9 mouse cellular contexts compared by ENCODE assay signal in the genomic region with DNA sequence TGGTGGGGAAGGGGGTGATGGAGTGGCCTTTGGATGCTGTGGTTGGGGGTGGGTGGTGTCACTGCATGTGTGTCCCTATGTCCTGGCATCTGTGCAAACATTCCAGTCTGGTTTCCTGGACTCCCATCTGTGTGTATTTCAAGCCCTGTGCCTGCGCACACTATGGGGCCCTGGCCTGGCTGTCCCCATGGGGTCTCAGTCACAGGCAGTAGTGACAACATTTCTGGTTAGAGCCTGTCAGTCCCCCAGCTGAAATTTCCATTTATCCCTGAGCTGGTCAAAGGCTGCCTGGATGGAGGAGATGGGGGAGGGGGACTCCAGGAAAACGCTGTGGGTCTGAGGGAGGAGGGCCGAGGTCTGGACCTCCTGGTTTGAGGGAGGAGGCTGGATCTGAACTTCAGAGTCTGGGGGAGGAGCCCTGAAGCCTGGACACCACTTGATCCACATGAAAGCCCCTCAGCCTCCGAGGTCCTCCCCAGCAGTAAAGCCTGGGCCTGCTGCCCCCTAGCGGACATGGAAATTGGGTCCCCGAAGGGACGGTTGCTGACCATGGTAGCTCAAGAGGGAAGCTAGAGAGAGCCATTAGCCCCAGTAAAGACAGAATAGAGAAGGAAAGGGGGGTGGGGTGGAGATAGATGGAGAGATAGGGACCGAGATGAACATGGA. TPM values are rescaled to one million over a fixed set of nuclear protein-coding genes. Genes with fewer than 3 reads are reported as not detected.
DNase-seq lines count a peak whose midpoint lies in the region; ATAC-seq and TF ChIP-seq lines count a peak whose summit lies in the region.
"Had no signal": no experiment of that assay in that cellular context is flagged by ENCODE, and none has a peak within 500 bp of the region (broad histone marks: within the 10 kb centered on the region; RNA-seq: fewer than 3 reads in every experiment).

No protein-coding gene starts in this region.

- H3K4me1 ChIP-seq in heart, embryonic 11.5 days (ENCODE audit: control insufficient read depth, insufficient read depth, low read length) = peaks cover 4% of the 10 kb centered on the region
- H3K4me1 ChIP-seq in kidney, postnatal 0 days (replicated peaks; ENCODE audit: insufficient read depth, low read length) = peaks cover 11% of the 10 kb centered on the region; the same call in 1 of the 2 replicates

- no peak overlapping the region for H3K9ac ChIP-seq in heart, embryonic 11.5 days (ENCODE audit: low read depth, low read length)
- H3K9ac ChIP-seq in kidney, postnatal 0 days (ENCODE audit: low read depth, low read length) = no peak overlapping the region

- DNase-seq in CD8-positive naive resting alpha-beta T cell, adult 2 months (ENCODE audit: low read depth in 2 of 2, low spot score in 2 of 2) = peak; percentile 68 to 75
- peak; percentile 68 to 75 for DNase-seq in adrenal gland, adult 18-20 months (ENCODE audit: low spot score in 2 of 2)
- peak; percentile 88 for DNase-seq in embryo, embryonic 9.5 days (ENCODE audit: extremely low spot score)
- DNase-seq in kidney, postnatal 0 days (ENCODE audit: low spot score) = peak; percentile 83
- DNase-seq in lung, postnatal 10 days = peak; percentile 87
- peak; percentile 30 for DNase-seq in retina, adult 2 months (ENCODE audit: low read depth, low spot score)
- peak; percentile 51 to 83 for DNase-seq in urinary bladder, postnatal 4 days (ENCODE audit: low spot score in 2 of 2)

- no peak overlapping the region for H3K4me3 ChIP-seq in heart, embryonic 11.5 days (ENCODE audit: low read depth, low read length)
- no peak overlapping the region for H3K4me3 ChIP-seq in kidney, postnatal 0 days (replicated peaks; ENCODE audit: low read depth, low read length)

- H3K27me3 ChIP-seq in heart, embryonic 11.5 days (ENCODE audit: control insufficient read depth, insufficient read depth, low read length) = peaks cover 99% of the 10 kb centered on the region
- peaks cover 91% of the 10 kb centered on the region for H3K27me3 ChIP-seq in kidney, postnatal 0 days (ENCODE audit: insufficient read depth, low read length)

- WGBS in heart, embryonic 11.5 days (ENCODE audit: insufficient replicate concordance) = 1% methylated on average over 8 of the region's 8 CpGs
- 1% methylated on average over 8 of the region's 8 CpGs for WGBS in kidney, postnatal 0 days

- H3K27ac ChIP-seq in heart, embryonic 11.5 days (ENCODE audit: low read depth, low read length) = no peak overlapping the region
- no peak overlapping the region for H3K27ac ChIP-seq in kidney, postnatal 0 days

- peak; percentile 93 for TF ChIP-seq CTCF in kidney, postnatal 0 days (IDR thresholded peaks at IDR 0.05; ENCODE audit: low read depth)

- no peaks in the 10 kb centered on the region for H3K36me3 ChIP-seq in heart, embryonic 11.5 days (ENCODE audit: control insufficient read depth, insufficient read depth, low read length)
- H3K36me3 ChIP-seq in kidney, postnatal 0 days (ENCODE audit: insufficient read depth, low read length) = no peaks in the 10 kb centered on the region

- no peak overlapping the region for H3K4me2 ChIP-seq in heart, embryonic 11.5 days
- no peak overlapping the region for H3K4me2 ChIP-seq in kidney, postnatal 0 days (ENCODE audit: low read length)

- no peaks in the 10 kb centered on the region for H3K9me3 ChIP-seq in heart, embryonic 11.5 days (replicated peaks; ENCODE audit: control insufficient read depth, low read length)
- no peaks in the 10 kb centered on the region for H3K9me3 ChIP-seq in kidney, postnatal 0 days (replicated peaks; ENCODE audit: low read length)

- peak; percentile 26; the same call in 1 of the 2 replicates for ATAC-seq in heart, embryonic 11.5 days (replicated peaks; ENCODE audit: insufficient number of reproducible peaks, low FRiP score, low TSS enrichment)
- ATAC-seq in kidney, postnatal 0 days (replicated peaks; ENCODE audit: low FRiP score, low read depth) = 0 out of 2 replicates have a peak, but pooled peaks have one; percentile 50

RNA-seq across cellular contexts. Expression of gene Gm4881, which starts 5.8 kb away (rescaled TPM):
- not detected for total RNA-seq in adrenal gland, adult 18-20 months (2021)
- not detected in 2 replicates for polyA plus RNA-seq in heart, embryonic 11.5 days (2014; fragmentation: Nextera tagmentation; extraction: Ambion mirVana)
- polyA plus RNA-seq in kidney, postnatal 0 days (2015; fragmentation: Nextera tagmentation; extraction: Ambion mirVana) = not detected in 2 replicates
- polyA plus RNA-seq: heart, embryonic 14.5 days had no signal

RNA-seq across cellular contexts. Expression of gene Rabac1, which starts 22.5 kb away (rescaled TPM):
- total RNA-seq in adrenal gland, adult 18-20 months (2021) = 100 to 1,000 TPM; 343 to 378 TPM
- polyA plus RNA-seq in heart, embryonic 11.5 days (2014; fragmentation: Nextera tagmentation; extraction: Ambion mirVana) = 157 and 163 TPM in 2 replicates
- polyA plus RNA-seq in kidney, postnatal 0 days (2015; fragmentation: Nextera tagmentation; extraction: Ambion mirVana) = 292 and 315 TPM in 2 replicates

RNA-seq across cellular contexts. Expression of gene Arhgef1, which starts 47.4 kb away (rescaled TPM):
- total RNA-seq in adrenal gland, adult 18-20 months (2021) = 10 to 100 TPM; 83.2 to 85.5 TPM
- polyA plus RNA-seq in heart, embryonic 11.5 days (2014; fragmentation: Nextera tagmentation; extraction: Ambion mirVana) = 59.2 and 63.3 TPM in 2 replicates
- polyA plus RNA-seq in kidney, postnatal 0 days (2015; fragmentation: Nextera tagmentation; extraction: Ambion mirVana) = 63.6 and 66.1 TPM in 2 replicates

RNA-seq across cellular contexts. Expression of gene Cd79a, which starts 52.9 kb away (rescaled TPM):
- 1 to 10 TPM in 1 of 2 experiments, under 1 TPM in 1; 0.74 to 1.0 TPM for total RNA-seq in adrenal gland, adult 18-20 months (2021)
- polyA plus RNA-seq in heart, embryonic 11.5 days (2014; fragmentation: Nextera tagmentation; extraction: Ambion mirVana) = 0.14 and 0.30 TPM in 2 replicates
- polyA plus RNA-seq in kidney, postnatal 0 days (2015; fragmentation: Nextera tagmentation; extraction: Ambion mirVana) = 1.7 and 2.7 TPM in 2 replicates
- polyA plus RNA-seq: heart, embryonic 14.5 days had no signal

RNA-seq across cellular contexts. Expression of gene Atp1a3, which starts 55.7 kb away (rescaled TPM):
- total RNA-seq in adrenal gland, adult 18-20 months (2021) = 100 to 1,000 TPM in 1 of 2 experiments, 10 to 100 TPM in 1; 30.2 to 121 TPM
- 2.3 and 4.1 TPM in 2 replicates for polyA plus RNA-seq in heart, embryonic 11.5 days (2014; fragmentation: Nextera tagmentation; extraction: Ambion mirVana)
- 0.32 and 0.36 TPM in 2 replicates for polyA plus RNA-seq in kidney, postnatal 0 days (2015; fragmentation: Nextera tagmentation; extraction: Ambion mirVana)

Comparison
In these comparisons a context has a peak if more than half of its experiments do, and no peak if none do; other contexts are left out.
1. DNase-seq: peak in every context shown above with its lines; median percentile 88 in embryo, embryonic 9.5 days; 87 in lung, postnatal 10 days; 83 in kidney, postnatal 0 days; 72 in CD8-positive naive resting alpha-beta T cell, adult 2 months; 72 in adrenal gland, adult 18-20 months; 67 in urinary bladder, postnatal 4 days; 30 in retina, adult 2 months.